Mouse (Mus musculus): ENCODE results near the gene S100a7a.

DNA sequence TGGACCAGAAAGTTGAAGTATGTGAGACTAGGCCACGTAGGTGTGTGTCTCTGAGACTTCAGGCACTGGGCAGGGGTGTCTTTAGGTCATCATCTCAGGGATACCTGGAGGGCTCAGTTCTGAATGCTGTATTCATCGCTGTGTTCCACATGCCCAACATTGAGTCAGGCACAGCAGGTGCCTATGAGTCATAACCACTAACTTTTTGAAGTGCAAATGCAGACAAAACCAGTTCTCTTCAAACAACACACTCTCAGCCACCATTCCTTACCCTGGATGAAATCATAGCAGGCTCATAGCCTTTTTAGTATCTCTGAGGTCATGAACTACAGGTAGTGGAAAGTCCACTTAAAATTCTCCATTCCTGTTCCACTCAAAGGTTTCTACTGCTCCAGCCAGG is 24.5 kb upstream of the S100a7a start:
- TF ChIP-seq POLR2A (IDR thresholded peaks at IDR 0.05; ENCODE audit: low read depth, low read length) (no peak), CTCF (IDR thresholded peaks at IDR 0.05; ENCODE audit: extremely low read depth, insufficient read depth, insufficient read length, insufficient replicate concordance) (no peak)

Measured in spleen, adult 2 months (tissue).